8 mouse cellular contexts compared by ENCODE assay signal in genomic region chr17:83861444-83862133, GRCm38 (mm10). TPM values are rescaled to one million over a fixed set of nuclear protein-coding genes. Genes with fewer than 3 reads are reported as not detected.
DNase-seq lines count a peak whose midpoint lies in the region; ATAC-seq lines count a peak whose summit lies in the region.

No protein-coding gene starts in this region.

- H3K27ac ChIP-seq in hindbrain, embryonic 13.5 days: peak overlapping the region; percentile 90

- peaks cover 11% of the 10 kb centered on the region for H3K4me1 ChIP-seq in hindbrain, embryonic 13.5 days (replicated peaks)

- peak overlapping the region; percentile 72 for H3K4me3 ChIP-seq in hindbrain, embryonic 13.5 days

- no peaks in the 10 kb centered on the region for H3K9me3 ChIP-seq in hindbrain, embryonic 13.5 days

- no peaks in the 10 kb centered on the region for H3K36me3 ChIP-seq in hindbrain, embryonic 13.5 days

- peak; percentile 95 for ATAC-seq in hindbrain, embryonic 13.5 days (ENCODE audit: low FRiP score)

- peak overlapping the region; percentile 67 for H3K4me2 ChIP-seq in hindbrain, embryonic 13.5 days

- peak; percentile 95 for DNase-seq in Muller cell, postnatal 12 days (ENCODE audit: inconsistent ontology term)
- DNase-seq in cerebellum, adult 9-11 months: peak; percentile 97
- DNase-seq in frontal cortex, postnatal 10 days (ENCODE audit: low spot score in 2 of 2): peak; percentile 88 to 97
- DNase-seq in layer of hippocampus, postnatal 25 days (ENCODE audit: extremely low spot score in 1 of 2, low spot score in 1 of 2): peak; percentile 99 to 100
- DNase-seq in lung, postnatal 25 days (ENCODE audit: low spot score): peak; percentile 95
- peak; percentile 96 for DNase-seq in retina, embryonic 14.5 days (ENCODE audit: low spot score)
- peak; percentile 99 for DNase-seq in thymus, postnatal 4 days

- under 1% methylated on average over 62 of the region's 62 CpGs for WGBS in hindbrain, embryonic 13.5 days

- H3K9ac ChIP-seq in hindbrain, embryonic 13.5 days: peak overlapping the region; percentile 80

- H3K27me3 ChIP-seq in hindbrain, embryonic 13.5 days: 0 out of 2 replicates have a peak, but pooled peaks cover 10% of the 10 kb centered on the region

RNA-seq across cellular contexts. Expression of gene Haao, which starts 13.8 kb away (rescaled TPM):
- 0.31 and 0.36 TPM in 2 replicates for polyA plus RNA-seq in hindbrain, embryonic 13.5 days (2015; fragmentation: Nextera tagmentation; extraction: Ambion mirVana)
- total RNA-seq in layer of hippocampus, postnatal 25 days (2021): not detected

Comparison
In these comparisons a context has a peak if more than half of its experiments do, and no peak if none do; other contexts are left out.
1. Peak in every context shown above with its lines: DNase-seq, ATAC-seq, H3K4me3 ChIP-seq and H3K27ac ChIP-seq.